Mouse (Mus musculus): ENCODE measurements around the gene Nlrc5.

Nlrc5 gene

GRCm38 (mm10) chr8:94472741-94473140, 38.6 kb downstream of the Nlrc5 start:
- DNase-seq = no peak

DNA sequence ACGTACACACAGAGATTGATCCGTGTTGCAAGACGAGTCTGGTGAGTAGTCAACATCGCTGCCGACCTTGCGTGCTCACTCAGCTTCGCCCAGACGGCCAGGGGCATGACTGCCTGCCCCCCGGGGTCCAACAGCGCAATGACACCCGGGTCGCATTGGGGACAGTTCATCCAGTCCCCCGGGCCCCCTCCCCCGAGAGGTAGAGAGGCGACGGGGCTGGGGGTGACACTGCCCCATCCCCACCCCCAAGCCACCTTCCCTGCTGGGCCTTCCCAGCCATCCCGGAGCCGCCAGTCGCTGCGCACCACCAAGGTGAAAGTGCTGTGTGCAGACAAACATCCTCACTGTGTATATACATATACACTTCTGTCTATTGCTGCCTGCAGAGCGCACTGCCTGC, 39.3 kb downstream of the Nlrc5 start:
- DNase-seq = no peak

- no peak for DNase-seq
Measured at GRCm38 (mm10) chr8:94475786-94476185, 41.6 kb downstream of the Nlrc5 start.

- DNase-seq = no peak
Measured at GRCm38 (mm10) chr8:94476846-94477245, 42.7 kb downstream of the Nlrc5 start.

DNA sequence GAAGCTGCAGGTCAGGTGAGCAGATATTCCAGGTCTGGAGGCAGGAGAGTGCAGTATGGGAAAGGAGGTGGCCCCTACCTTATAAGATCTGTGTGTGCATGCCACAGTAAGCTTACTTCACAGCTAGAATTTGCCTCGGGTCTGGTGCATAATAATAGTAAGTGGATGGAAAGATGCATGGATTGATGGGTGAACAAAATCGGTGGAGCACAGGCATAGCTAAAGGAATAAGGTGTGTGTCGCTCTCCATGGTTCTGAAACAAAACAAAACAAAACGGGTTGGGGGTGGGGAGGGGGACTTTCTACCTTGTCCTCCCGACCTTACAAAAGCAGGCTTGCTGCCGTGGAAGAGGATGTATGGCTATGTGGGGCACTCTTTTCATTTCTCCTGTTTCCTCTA, 47.9 kb downstream of the Nlrc5 start:
- DNase-seq = no peak

DNA sequence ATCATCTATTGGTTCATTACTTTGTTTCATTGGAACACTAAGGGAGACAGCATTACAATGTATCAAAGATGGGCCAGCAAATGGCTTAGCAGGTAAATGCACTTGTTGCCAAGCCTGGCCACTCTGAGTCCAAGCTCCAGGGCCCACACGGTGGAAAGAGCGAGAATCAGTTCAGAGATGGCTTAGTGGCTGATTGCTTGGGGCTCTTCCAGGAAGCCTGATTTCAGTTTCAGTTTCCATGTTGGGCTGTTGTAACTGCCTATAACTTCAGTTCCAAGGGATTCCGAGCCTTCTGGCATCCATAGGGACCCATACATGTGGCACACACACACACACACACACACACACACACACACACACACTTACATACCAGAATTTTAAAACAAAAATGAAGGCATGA, 51.1 kb downstream of the Nlrc5 start:
- DNase-seq = no peak

GRCm38 (mm10) chr8:94485882-94486281, 51.7 kb downstream of the Nlrc5 start:
- DNase-seq = peak in 1 of 2 experiments; percentile 12

- DNase-seq = no peak
Measured at GRCm38 (mm10) chr8:94488016-94488415, 53.9 kb downstream of the Nlrc5 start.

GRCm38 (mm10) chr8:94489809-94490483, 55.8 kb downstream of the Nlrc5 start:
- DNase-seq = no peak

DNA sequence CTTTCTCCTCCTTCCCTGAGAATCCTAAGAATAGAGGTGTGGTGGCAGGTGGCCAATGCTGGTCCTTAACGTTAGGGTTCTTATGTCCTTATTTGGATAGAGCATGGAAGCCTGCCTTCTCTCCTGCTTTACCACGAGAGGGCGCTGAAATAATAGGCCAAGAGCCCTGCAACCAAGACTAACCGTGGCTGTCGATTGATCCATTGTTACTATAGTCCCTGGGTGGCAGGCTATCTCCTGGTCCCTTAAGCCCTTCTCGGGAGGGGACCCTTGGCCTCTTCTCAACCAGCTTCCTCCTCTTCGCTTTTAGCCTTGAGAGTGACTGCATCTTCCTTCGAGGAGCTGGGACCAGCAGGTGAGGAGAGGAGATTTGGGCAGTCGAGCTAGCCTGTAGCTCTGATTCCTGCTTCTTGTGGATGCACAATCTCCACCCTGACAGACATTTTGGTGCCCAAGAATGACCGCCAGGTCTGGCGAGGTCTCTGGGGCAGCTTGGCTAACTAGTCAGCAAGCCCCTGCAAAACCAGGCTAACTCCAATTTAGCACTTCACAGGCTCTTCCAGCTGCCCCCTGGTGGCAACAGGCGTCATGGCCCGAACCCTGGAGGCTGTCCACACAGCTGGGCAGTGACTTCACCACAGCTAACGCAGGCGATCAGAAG, 58.0 kb downstream of the Nlrc5 start:
- peak; percentile 54 to 61 for DNase-seq

DNA sequence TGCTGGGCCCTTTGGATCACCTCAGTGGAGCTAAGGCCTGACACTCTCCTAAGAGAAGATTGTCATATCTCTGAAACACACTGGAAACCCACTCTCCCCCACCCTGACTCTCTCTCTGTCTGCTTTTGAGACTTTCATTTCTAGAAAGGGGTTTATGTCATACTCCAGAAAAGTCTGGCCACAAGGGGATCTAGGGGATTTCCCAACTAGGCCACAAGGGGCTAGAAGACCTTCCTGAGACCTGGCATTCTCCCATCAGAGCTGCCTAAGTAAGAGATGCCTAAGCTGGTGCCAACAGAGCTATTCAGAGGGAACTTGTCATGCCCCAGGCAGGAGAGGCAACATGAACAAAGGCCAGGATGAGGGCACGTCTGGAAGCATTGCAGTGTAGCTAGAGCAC, 59.1 kb downstream of the Nlrc5 start:
- no peak for DNase-seq

GRCm38 (mm10) chr8:94515430-94516208, 81.5 kb downstream of the Nlrc5 start:
- DNase-seq = no peak

DNA sequence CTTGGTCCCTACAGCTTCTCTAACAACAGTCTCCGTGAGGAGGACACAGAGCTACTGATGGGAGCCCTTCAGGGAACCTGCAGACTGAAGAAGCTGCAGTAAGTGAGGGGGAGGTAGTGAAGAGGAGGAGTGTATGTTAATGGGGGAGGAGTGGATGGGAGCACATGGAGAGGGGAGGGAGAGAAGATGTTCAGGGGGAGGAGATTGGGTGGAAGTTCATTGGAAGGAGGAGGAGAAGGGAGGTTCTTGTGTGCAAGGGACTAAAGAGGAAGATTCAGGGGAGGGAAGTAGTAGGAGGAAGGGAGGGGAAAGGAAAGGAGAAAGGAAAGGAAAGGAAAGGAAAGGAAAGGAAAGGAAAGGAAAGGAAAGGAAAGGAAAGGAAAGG, 82.0 kb downstream of the Nlrc5 start:
- no peak for DNase-seq

GRCm38 (mm10) chr8:94516766-94517165, 82.6 kb downstream of the Nlrc5 start:
- no peak for DNase-seq

GRCm38 (mm10) chr8:94518331-94518730, 84.2 kb downstream of the Nlrc5 start:
- DNase-seq = no peak

- DNase-seq = no peak
Measured at GRCm38 (mm10) chr8:94519021-94519420, 84.9 kb downstream of the Nlrc5 start.

- no peak for DNase-seq
Measured at GRCm38 (mm10) chr8:94521481-94521880, 87.3 kb downstream of the Nlrc5 start.

DNA sequence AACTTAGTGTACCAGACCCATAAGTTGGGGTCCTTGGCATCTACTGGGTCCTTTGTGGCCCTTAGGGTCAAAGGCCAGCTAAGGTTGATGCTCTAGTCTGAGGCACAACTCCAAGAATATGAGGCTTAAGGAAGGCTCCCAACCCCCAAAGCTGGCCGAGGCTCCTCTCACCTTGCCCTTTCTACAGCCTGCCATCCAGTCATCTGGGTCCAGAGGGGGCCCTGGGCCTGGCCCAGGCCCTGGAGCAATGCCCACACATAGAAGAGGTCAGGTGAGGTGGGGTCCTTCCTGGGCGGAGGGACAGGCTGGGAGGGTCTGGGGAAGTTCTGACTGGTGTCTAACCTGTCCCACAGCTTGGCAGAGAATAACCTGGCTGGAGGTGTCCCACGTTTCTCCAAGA, 88.3 kb downstream of the Nlrc5 start:
- no peak for DNase-seq

DNA sequence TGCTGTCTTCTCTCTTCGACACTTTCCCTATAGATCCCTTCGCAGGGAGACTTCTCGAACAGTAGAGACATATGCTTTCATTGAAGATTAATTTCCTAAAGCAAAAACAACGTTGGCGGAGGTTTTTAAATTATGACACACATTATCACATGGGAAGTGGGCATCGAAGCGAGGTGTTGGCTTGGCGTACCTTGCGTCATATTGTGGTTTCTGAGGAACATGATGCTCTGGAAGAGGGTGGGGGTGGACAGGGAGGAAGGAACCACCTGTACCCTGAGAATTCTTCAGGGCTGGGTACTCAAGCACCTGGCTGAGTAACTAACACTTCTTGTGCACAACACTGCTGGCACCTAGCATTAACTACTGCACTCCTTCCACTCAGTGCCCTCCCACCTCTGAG, 90.4 kb downstream of the Nlrc5 start:
- no peak for DNase-seq

- no peak for DNase-seq
Measured at GRCm38 (mm10) chr8:94527178-94527577, 93.0 kb downstream of the Nlrc5 start.

- DNase-seq = peak; percentile 12 to 20
Measured at GRCm38 (mm10) chr8:94528245-94528644, 94.1 kb downstream of the Nlrc5 start.

- no peak for DNase-seq
Measured at GRCm38 (mm10) chr8:94529875-94530274, 95.7 kb downstream of the Nlrc5 start.

DNA sequence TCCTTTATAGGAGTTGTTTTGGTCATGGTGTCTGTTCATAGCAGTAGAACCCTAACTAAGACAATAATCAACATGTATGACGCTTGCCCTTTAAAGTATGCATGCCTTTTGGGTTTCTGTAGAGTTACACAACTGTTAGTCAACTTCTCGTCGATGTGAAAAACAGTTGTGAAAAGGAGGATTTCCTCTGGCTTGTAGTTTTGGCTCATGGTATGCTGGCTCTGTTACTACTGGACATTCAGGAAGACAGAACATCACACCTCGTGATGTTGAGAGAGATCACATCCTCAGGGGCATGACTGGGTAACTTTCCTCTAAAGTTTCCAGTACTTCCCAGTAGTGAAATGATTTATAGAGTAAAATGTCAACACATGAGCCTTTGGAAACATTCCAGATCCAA, 96.5 kb downstream of the Nlrc5 start:
- no peak for DNase-seq

GRCm38 (mm10) chr8:94532000-94532399, 97.8 kb downstream of the Nlrc5 start:
- no peak for DNase-seq
